16 mouse cellular contexts compared by ENCODE assay signal in genomic region chr4:3062027-3062605, GRCm38 (mm10).
DNase-seq lines count a peak whose midpoint lies in the region; ATAC-seq and TF ChIP-seq lines count a peak whose summit lies in the region.
"Had no signal": no experiment of that assay in that cellular context is flagged by ENCODE, and none has a peak within 500 bp of the region (broad histone marks: within the 10 kb centered on the region; RNA-seq: fewer than 3 reads in every experiment).

No protein-coding gene starts in this region.

- H3K4me1 ChIP-seq in heart, adult 2 months (ENCODE audit: control insufficient read depth, insufficient read depth, low read length), result no peaks in the 10 kb centered on the region
- no peaks in the 10 kb centered on the region for H3K4me1 ChIP-seq in midbrain, embryonic 11.5 days (ENCODE audit: control insufficient read depth, insufficient read depth, low read length)
- no peaks in the 10 kb centered on the region for H3K4me1 ChIP-seq in midbrain, embryonic 16.5 days (ENCODE audit: control insufficient read depth, insufficient read depth, low read length)
- H3K4me1 ChIP-seq: limb, embryonic 12.5 days; lung, embryonic 15.5 days had no signal

- no peak for TF ChIP-seq POLR2A in heart, adult 2 months (IDR thresholded peaks at IDR 0.05; ENCODE audit: insufficient read depth, low read depth, low read length)

- H3K36me3 ChIP-seq in heart, adult 2 months (ENCODE audit: control insufficient read depth, insufficient read depth, low read length), result no peaks in the 10 kb centered on the region
- no peaks in the 10 kb centered on the region for H3K36me3 ChIP-seq in midbrain, embryonic 11.5 days (ENCODE audit: control insufficient read depth, insufficient read depth, low read length)
- no peaks in the 10 kb centered on the region for H3K36me3 ChIP-seq in midbrain, embryonic 16.5 days (ENCODE audit: control insufficient read depth, insufficient read depth, low read length)
- H3K36me3 ChIP-seq: limb, embryonic 12.5 days; lung, embryonic 15.5 days had no signal

- intact Hi-C loops in heart, adult 2 months (cut with DNase I), result no loop called here
- intact Hi-C loops in heart, postnatal 25 days (cut with DNase I), result no loop called here

- no peak for ATAC-seq in midbrain, embryonic 11.5 days (ENCODE audit: low FRiP score)
- no peak for ATAC-seq in midbrain, embryonic 16.5 days
- ATAC-seq: activated CD4-positive, CD25-positive, alpha-beta regulatory T cell, adult 4 months; CD4-positive, CD25-positive, alpha-beta regulatory T cell, adult 4 months; inflammation-experienced regulatory T-cells, adult 6 months had no signal

- DNase-seq in heart, adult 2 months, result peak; percentile 1 to 9
- DNase-seq in heart, postnatal 25 days (ENCODE audit: low spot score), result no peak
- DNase-seq in midbrain, embryonic 11.5 days (ENCODE audit: low spot score, missing footprints), result peak; percentile 45
- DNase-seq in urinary bladder, postnatal 14 days (ENCODE audit: low spot score), result peak; percentile 2
- no peak for DNase-seq in urinary bladder, adult 2 months (ENCODE audit: low spot score)
- peak; percentile 2 for DNase-seq in testis, postnatal 14 days (ENCODE audit: low spot score)
- DNase-seq in layer of hippocampus, adult 2 months (ENCODE audit: low spot score in 2 of 2), result no peak
- DNase-seq: cerebellum, adult 8-10 months; midbrain, embryonic 14.5 days had no signal

- H3K27ac ChIP-seq in heart, adult 2 months, result no peak overlapping the region
- no peak overlapping the region for H3K27ac ChIP-seq in midbrain, embryonic 11.5 days (ENCODE audit: low read depth, low read length)
- H3K27ac ChIP-seq in midbrain, embryonic 16.5 days (ENCODE audit: low read length), result no peak overlapping the region
- no peak overlapping the region for H3K27ac ChIP-seq in layer of hippocampus, adult 2 months
- H3K27ac ChIP-seq: limb, embryonic 12.5 days; lung, embryonic 15.5 days had no signal

- no peak overlapping the region for H3K4me3 ChIP-seq in heart, adult 2 months
- H3K4me3 ChIP-seq in midbrain, embryonic 11.5 days (ENCODE audit: low read depth, low read length), result no peak overlapping the region
- H3K4me3 ChIP-seq in midbrain, embryonic 16.5 days (ENCODE audit: low read depth, low read length), result no peak overlapping the region
- H3K4me3 ChIP-seq in layer of hippocampus, adult 2 months, result no peak overlapping the region
- H3K4me3 ChIP-seq: erythroblast, embryonic 14.5 days; limb, embryonic 12.5 days; lung, embryonic 15.5 days had no signal

- H3K4me2 ChIP-seq in midbrain, embryonic 11.5 days, result no peak overlapping the region
- no peak overlapping the region for H3K4me2 ChIP-seq in midbrain, embryonic 16.5 days (ENCODE audit: low read length)
- H3K4me2 ChIP-seq: limb, embryonic 12.5 days; lung, embryonic 15.5 days had no signal

- H3K9ac ChIP-seq in heart, adult 2 months (ENCODE audit: low read depth, low read length), result no peak overlapping the region
- H3K9ac ChIP-seq in midbrain, embryonic 11.5 days (ENCODE audit: low read length), result no peak overlapping the region
- H3K9ac ChIP-seq in midbrain, embryonic 16.5 days (ENCODE audit: low read depth, low read length), result no peak overlapping the region
- H3K9ac ChIP-seq: limb, embryonic 12.5 days; lung, embryonic 15.5 days had no signal

- 56% methylated on average over 2 of the region's 2 CpGs for WGBS in heart, adult 2 months
- WGBS in midbrain, embryonic 11.5 days, result 68% methylated on average over 2 of the region's 2 CpGs
- 71% methylated on average over 2 of the region's 2 CpGs for WGBS in midbrain, embryonic 16.5 days

- H3K27me3 ChIP-seq in heart, adult 2 months (ENCODE audit: control insufficient read depth, insufficient read depth, low read length), result no peaks in the 10 kb centered on the region
- no peaks in the 10 kb centered on the region for H3K27me3 ChIP-seq in midbrain, embryonic 11.5 days (ENCODE audit: control insufficient read depth, insufficient read depth, low read length)
- H3K27me3 ChIP-seq in midbrain, embryonic 16.5 days (ENCODE audit: control insufficient read depth, insufficient read depth, low read depth, low read length), result no peaks in the 10 kb centered on the region
- H3K27me3 ChIP-seq: limb, embryonic 12.5 days; lung, embryonic 15.5 days had no signal

- no peak for TF ChIP-seq CTCF in heart, adult 2 months (IDR thresholded peaks at IDR 0.05)
- TF ChIP-seq CTCF in layer of hippocampus, adult 2 months (conservative IDR thresholded peaks at IDR 0.05), result no peak

- no peaks in the 10 kb centered on the region for H3K79me2 ChIP-seq in heart, adult 2 months (replicated peaks; ENCODE audit: control insufficient read depth, insufficient read depth, low read length)

- H3K9me3 ChIP-seq in midbrain, embryonic 11.5 days (ENCODE audit: control insufficient read depth, low read length), result peaks cover 69% of the 10 kb centered on the region
- H3K9me3 ChIP-seq in midbrain, embryonic 16.5 days (replicated peaks; ENCODE audit: control insufficient read depth, low read length, poor library complexity, severe bottlenecking), result peaks cover 59% of the 10 kb centered on the region

- no peak for TF ChIP-seq EP300 in heart, adult 2 months (IDR thresholded peaks at IDR 0.05; ENCODE audit: insufficient read depth, low read depth, low read length)

Comparison
In these comparisons a context has a peak if more than half of its experiments do, and no peak if none do; other contexts are left out.
1. DNase-seq: peak in heart, adult 2 months (2 of 2), midbrain, embryonic 11.5 days (single experiment), urinary bladder, postnatal 14 days (single experiment) and testis, postnatal 14 days (single experiment); none in heart, postnatal 25 days (single experiment), urinary bladder, adult 2 months (single experiment) and layer of hippocampus, adult 2 months (0 of 2).